Mouse (Mus musculus): Measurements from ENCODE around the gene Slc25a48. TPM values are rescaled to one million over a fixed set of nuclear protein-coding genes. Genes with fewer than 3 reads are reported as not detected.

Slc25a48 gene
- polyA plus RNA-seq, 1 experiment from 2014 or later: 0.14 TPM

DNA sequence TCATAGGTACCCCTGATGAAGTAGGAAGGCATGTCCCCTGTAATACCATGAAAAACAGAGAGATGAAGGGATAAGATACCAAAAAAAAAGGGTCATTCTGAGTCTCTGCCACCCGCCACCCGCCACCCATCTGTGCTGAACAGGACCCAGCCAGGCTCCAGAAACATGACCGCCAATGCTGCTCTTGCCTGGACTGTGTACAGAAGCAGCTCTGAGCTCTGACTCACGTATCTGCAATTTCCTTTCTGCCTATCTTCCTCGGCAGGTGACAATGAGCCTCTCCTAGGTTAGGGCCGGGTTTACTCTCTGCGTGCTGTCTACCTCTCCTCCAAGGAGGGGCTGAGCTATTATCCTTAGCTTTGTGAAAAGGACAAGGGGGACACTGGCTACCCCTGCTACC lies 5.3 kb downstream of the Slc25a48 start:
- H3K4me3 ChIP-seq (replicated peaks; ENCODE audit: low read length): no peak overlapping the region
- H3K36me3 ChIP-seq (ENCODE audit: control insufficient read depth, insufficient read depth, low read length): no peaks in the 10 kb centered on the region
- no peak overlapping the region for H3K27ac ChIP-seq (ENCODE audit: low read length)
- H3K27me3 ChIP-seq (ENCODE audit: control insufficient read depth, insufficient read depth, low read length): peaks cover 20% of the 10 kb centered on the region
- 62% methylated on average over 7 of the region's 7 CpGs for WGBS
- no peak overlapping the region for H3K9ac ChIP-seq (ENCODE audit: low read length)
- no peaks in the 10 kb centered on the region for H3K9me3 ChIP-seq (replicated peaks; ENCODE audit: control insufficient read depth, low read length)
- H3K4me2 ChIP-seq (ENCODE audit: low read depth, low read length): no peak overlapping the region
- peaks cover 4% of the 10 kb centered on the region for H3K4me1 ChIP-seq (ENCODE audit: control insufficient read depth, insufficient read depth, low read length)
- ATAC-seq (ENCODE audit: insufficient read depth, low FRiP score): no peak

DNA sequence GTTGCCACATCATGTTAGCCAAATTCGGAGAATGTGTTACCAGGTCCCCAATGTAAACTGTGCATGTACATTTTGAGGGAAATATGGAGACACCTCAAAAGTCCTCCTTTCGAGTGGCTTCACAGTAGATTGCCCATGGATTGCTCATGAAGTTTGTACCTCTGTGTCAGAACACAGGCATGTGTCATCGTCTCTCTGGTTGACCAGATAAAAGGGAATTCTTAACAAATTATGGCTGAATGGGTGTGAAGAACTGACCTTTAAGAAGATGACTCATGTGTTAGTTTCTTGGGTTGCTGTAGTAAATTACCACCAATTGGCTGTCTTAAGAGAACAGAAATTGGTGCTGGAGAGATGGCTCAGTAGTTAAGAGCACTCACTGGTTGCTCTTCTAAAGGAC lies 6.0 kb downstream of the Slc25a48 start:
- Histone ChIP-seq H3K4me2 (ENCODE audit: low read depth, low read length) (no peak overlapping the region), H3K4me3 (replicated peaks; ENCODE audit: low read length) (no peak overlapping the region), H3K27me3 (ENCODE audit: control insufficient read depth, insufficient read depth, low read length) (peaks cover 14% of the 10 kb centered on the region), H3K36me3 (ENCODE audit: control insufficient read depth, insufficient read depth, low read length) (no peaks in the 10 kb centered on the region), H3K9me3 (replicated peaks; ENCODE audit: control insufficient read depth, low read length) (no peaks in the 10 kb centered on the region), H3K4me1 (ENCODE audit: control insufficient read depth, insufficient read depth, low read length) (no peaks in the 10 kb centered on the region), H3K27ac (ENCODE audit: low read length) (no peak overlapping the region), H3K9ac (ENCODE audit: low read length) (no peak overlapping the region)
- no peak for ATAC-seq (ENCODE audit: insufficient read depth, low FRiP score)
- WGBS: 83% methylated on average over 3 of the region's 3 CpGs

- no peak overlapping the region for H3K4me3 ChIP-seq (replicated peaks; ENCODE audit: low read length)
- H3K4me2 ChIP-seq (ENCODE audit: low read depth, low read length): no peak overlapping the region
- no peaks in the 10 kb centered on the region for H3K4me1 ChIP-seq (ENCODE audit: control insufficient read depth, insufficient read depth, low read length)
- H3K36me3 ChIP-seq (ENCODE audit: control insufficient read depth, insufficient read depth, low read length): no peaks in the 10 kb centered on the region
- H3K9me3 ChIP-seq (replicated peaks; ENCODE audit: control insufficient read depth, low read length): no peaks in the 10 kb centered on the region
- H3K27ac ChIP-seq (ENCODE audit: low read length): no peak overlapping the region
- peaks cover 7% of the 10 kb centered on the region for H3K27me3 ChIP-seq (ENCODE audit: control insufficient read depth, insufficient read depth, low read length)
- no peak overlapping the region for H3K9ac ChIP-seq (ENCODE audit: low read length)
- no peak for ATAC-seq (ENCODE audit: insufficient read depth, low FRiP score)
- 74% methylated on average over 6 of the region's 6 CpGs for WGBS
These were observed 6.8 kb downstream of the Slc25a48 start for GRCm38 (mm10) chr13:56444996-56445395.

DNA sequence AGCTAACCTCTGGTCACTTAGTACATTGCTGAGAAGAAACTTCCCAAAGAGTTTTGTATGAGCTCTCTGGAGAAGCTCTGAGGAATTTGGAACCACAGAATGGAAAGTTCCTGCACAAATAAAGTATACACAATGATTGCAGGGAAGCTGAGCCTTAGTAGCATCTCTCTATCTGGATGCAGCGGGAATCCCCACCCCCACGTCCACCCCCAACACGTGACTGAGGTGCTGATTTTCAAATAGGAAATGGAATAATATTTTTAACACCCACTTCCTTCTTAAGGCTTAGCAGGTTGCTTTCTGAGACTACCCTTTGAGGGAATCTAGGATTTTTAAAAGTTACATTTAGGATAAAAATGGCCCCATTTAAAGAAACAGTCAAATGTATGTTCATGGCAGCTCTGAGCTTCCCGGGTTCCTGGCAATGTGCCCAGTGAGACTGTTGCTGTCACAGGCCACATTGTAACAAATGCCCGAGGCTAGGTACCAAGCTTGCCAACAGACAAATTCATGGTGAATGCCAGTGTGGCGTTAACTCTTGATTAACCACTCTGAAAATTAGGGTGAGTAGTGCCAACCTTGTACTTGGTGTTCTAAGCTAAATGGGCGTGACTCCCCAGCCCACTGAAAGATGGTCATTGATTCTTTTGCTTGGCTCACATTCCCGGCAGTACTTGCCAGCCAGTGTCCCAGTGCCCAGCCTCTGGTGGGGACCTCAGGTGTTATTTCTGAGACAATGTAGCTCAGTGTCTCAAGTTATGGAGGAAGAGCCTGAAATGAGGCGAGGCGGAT lies 11.3 kb downstream of the Slc25a48 start:
- Histone ChIP-seq H3K4me3 (replicated peaks; ENCODE audit: low read length) (no peak overlapping the region), H3K27me3 (ENCODE audit: control insufficient read depth, insufficient read depth, low read length) (no peaks in the 10 kb centered on the region), H3K4me2 (ENCODE audit: low read depth, low read length) (no peak overlapping the region), H3K9me3 (replicated peaks; ENCODE audit: control insufficient read depth, low read length) (no peaks in the 10 kb centered on the region), H3K36me3 (ENCODE audit: control insufficient read depth, insufficient read depth, low read length) (no peaks in the 10 kb centered on the region), H3K9ac (ENCODE audit: low read length) (no peak overlapping the region), H3K27ac (ENCODE audit: low read length) (no peak overlapping the region), H3K4me1 (ENCODE audit: control insufficient read depth, insufficient read depth, low read length) (no peaks in the 10 kb centered on the region)
- no peak for ATAC-seq (ENCODE audit: insufficient read depth, low FRiP score)
- 69% methylated on average over 10 of the region's 10 CpGs for WGBS

GRCm38 (mm10) chr13:56450035-56450434 lies 11.9 kb downstream of the Slc25a48 start:
- 0 out of 2 replicates have a peak, but pooled peaks have one; percentile 33 for ATAC-seq (ENCODE audit: insufficient read depth, low FRiP score)
- no peak overlapping the region for H3K9ac ChIP-seq (ENCODE audit: low read length)
- no peak overlapping the region for H3K27ac ChIP-seq (ENCODE audit: low read length)
- 82% methylated on average over 8 of the region's 8 CpGs for WGBS
- H3K4me3 ChIP-seq (replicated peaks; ENCODE audit: low read length): no peak overlapping the region
- H3K9me3 ChIP-seq (replicated peaks; ENCODE audit: control insufficient read depth, low read length): no peaks in the 10 kb centered on the region
- no peaks in the 10 kb centered on the region for H3K36me3 ChIP-seq (ENCODE audit: control insufficient read depth, insufficient read depth, low read length)
- no peak overlapping the region for H3K4me2 ChIP-seq (ENCODE audit: low read depth, low read length)
- no peaks in the 10 kb centered on the region for H3K27me3 ChIP-seq (ENCODE audit: control insufficient read depth, insufficient read depth, low read length)
- no peaks in the 10 kb centered on the region for H3K4me1 ChIP-seq (ENCODE audit: control insufficient read depth, insufficient read depth, low read length)

DNA sequence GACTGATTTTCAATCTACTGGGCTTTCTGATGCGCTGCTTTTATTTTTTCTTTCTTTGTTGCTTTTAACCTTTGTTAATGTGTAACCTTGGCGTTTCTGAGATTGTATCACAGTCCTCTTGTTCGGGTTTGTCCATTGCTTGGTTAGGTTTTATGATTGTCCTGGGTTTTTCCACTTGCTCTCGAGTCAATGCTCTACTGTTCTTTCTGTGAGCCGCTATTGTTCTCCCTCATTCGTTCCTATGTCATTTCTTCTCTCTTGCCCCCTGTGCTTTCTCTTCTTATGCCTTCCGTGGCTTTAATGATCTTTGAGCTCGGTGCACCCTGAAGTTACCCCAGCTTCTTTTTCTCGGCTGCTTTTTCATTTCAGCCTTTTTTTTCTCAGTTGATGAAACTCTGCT lies 19.8 kb downstream of the Slc25a48 start:
- H3K4me1 ChIP-seq (ENCODE audit: control insufficient read depth, insufficient read depth, low read length): no peaks in the 10 kb centered on the region; the same call in 1 of the 2 replicates
- no peaks in the 10 kb centered on the region for H3K36me3 ChIP-seq (ENCODE audit: control insufficient read depth, insufficient read depth, low read length)
- ATAC-seq (ENCODE audit: insufficient read depth, low FRiP score): no peak
- H3K9ac ChIP-seq (ENCODE audit: low read length): no peak overlapping the region
- no peak overlapping the region for H3K27ac ChIP-seq (ENCODE audit: low read length)
- H3K4me2 ChIP-seq (ENCODE audit: low read depth, low read length): no peak overlapping the region
- H3K4me3 ChIP-seq (replicated peaks; ENCODE audit: low read length): no peak overlapping the region
- 48% methylated on average over 9 of the region's 9 CpGs for WGBS
- no peaks in the 10 kb centered on the region for H3K27me3 ChIP-seq (ENCODE audit: control insufficient read depth, insufficient read depth, low read length)
- H3K9me3 ChIP-seq (replicated peaks; ENCODE audit: control insufficient read depth, low read length): no peaks in the 10 kb centered on the region

DNA sequence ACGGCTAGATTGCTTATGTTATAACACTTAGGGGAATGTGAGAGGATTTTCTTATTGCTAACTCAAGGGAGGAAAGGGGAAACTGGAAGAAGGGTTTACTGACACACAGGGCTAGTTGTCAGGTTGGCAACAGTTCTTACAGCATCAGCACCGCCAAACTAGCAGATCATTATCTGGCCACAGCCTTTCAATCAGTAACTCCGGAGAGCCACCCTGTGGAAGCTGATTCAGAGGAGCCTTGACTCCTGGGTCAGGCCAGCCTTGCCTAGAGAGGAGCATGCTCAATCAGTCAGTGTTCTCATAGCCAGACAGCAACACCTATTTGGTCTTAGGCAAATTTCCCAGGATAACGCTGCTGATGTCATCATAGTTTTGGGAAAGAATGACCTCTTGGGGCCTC lies 23.3 kb downstream of the Slc25a48 start:
- ATAC-seq (ENCODE audit: insufficient read depth, low FRiP score): no peak

GRCm38 (mm10) chr13:56462791-56463190 lies 24.6 kb downstream of the Slc25a48 start:
- Histone ChIP-seq H3K4me2 (ENCODE audit: low read depth, low read length) (no peak overlapping the region), H3K9me3 (replicated peaks; ENCODE audit: control insufficient read depth, low read length) (no peaks in the 10 kb centered on the region), H3K27ac (ENCODE audit: low read length) (no peak overlapping the region), H3K4me3 (replicated peaks; ENCODE audit: low read length) (no peak overlapping the region), H3K9ac (ENCODE audit: low read length) (no peak overlapping the region), H3K4me1 (ENCODE audit: control insufficient read depth, insufficient read depth, low read length) (no peaks in the 10 kb centered on the region; the same call in 1 of the 2 replicates), H3K27me3 (ENCODE audit: control insufficient read depth, insufficient read depth, low read length) (no peaks in the 10 kb centered on the region), H3K36me3 (ENCODE audit: control insufficient read depth, insufficient read depth, low read length) (no peaks in the 10 kb centered on the region)
- no peak for ATAC-seq (ENCODE audit: insufficient read depth, low FRiP score)
- WGBS: 87% methylated on average over 4 of the region's 4 CpGs

More for the DNA sequence above, 23.3 kb downstream of the Slc25a48 start:
- Histone ChIP-seq H3K4me1 (ENCODE audit: control insufficient read depth, insufficient read depth, low read length) (no peaks in the 10 kb centered on the region; the same call in 1 of the 2 replicates), H3K4me2 (ENCODE audit: low read depth, low read length) (no peak overlapping the region), H3K9ac (ENCODE audit: low read length) (no peak overlapping the region), H3K27ac (ENCODE audit: low read length) (no peak overlapping the region), H3K4me3 (replicated peaks; ENCODE audit: low read length) (no peak overlapping the region), H3K27me3 (ENCODE audit: control insufficient read depth, insufficient read depth, low read length) (no peaks in the 10 kb centered on the region), H3K36me3 (ENCODE audit: control insufficient read depth, insufficient read depth, low read length) (no peaks in the 10 kb centered on the region), H3K9me3 (replicated peaks; ENCODE audit: control insufficient read depth, low read length) (no peaks in the 10 kb centered on the region)
- 71% methylated on average over 4 of the region's 4 CpGs for WGBS

DNA sequence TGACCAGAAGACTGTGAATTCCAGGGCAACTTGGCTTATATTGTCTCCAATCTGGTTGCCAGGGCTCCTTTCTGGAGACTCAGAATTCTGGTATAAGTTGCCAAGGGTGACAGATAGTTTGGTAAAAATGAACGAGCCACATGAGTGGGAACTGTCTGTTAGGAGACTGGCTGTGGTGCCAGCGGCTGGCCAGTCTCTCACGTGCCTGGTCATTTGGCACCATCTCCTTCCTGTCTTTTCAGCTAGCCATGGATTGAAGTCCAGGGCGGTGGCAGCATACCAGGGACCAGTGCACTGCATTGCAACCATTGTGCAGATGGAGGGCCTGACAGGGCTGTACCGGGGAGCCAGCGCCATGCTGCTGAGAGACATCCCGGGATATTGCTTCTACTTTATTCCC lies 25.1 kb downstream of the Slc25a48 start:
- no peak overlapping the region for H3K9ac ChIP-seq (ENCODE audit: low read length)
- no peak overlapping the region for H3K27ac ChIP-seq (ENCODE audit: low read length)
- no peak overlapping the region for H3K4me2 ChIP-seq (ENCODE audit: low read depth, low read length)
- no peaks in the 10 kb centered on the region for H3K36me3 ChIP-seq (ENCODE audit: control insufficient read depth, insufficient read depth, low read length)
- H3K27me3 ChIP-seq (ENCODE audit: control insufficient read depth, insufficient read depth, low read length): no peaks in the 10 kb centered on the region
- H3K9me3 ChIP-seq (replicated peaks; ENCODE audit: control insufficient read depth, low read length): no peaks in the 10 kb centered on the region
- WGBS: 92% methylated on average over 7 of the region's 7 CpGs
- H3K4me3 ChIP-seq (replicated peaks; ENCODE audit: low read length): no peak overlapping the region
- H3K4me1 ChIP-seq (ENCODE audit: control insufficient read depth, insufficient read depth, low read length): no peaks in the 10 kb centered on the region
- no peak for ATAC-seq (ENCODE audit: insufficient read depth, low FRiP score)

All from stomach, embryonic 16.5 days (tissue).